Mouse (Mus musculus) macrophage (primary cell): Measurements from ENCODE around the gene Lrrc28. TPM values are rescaled to one million over a fixed set of nuclear protein-coding genes. Genes with fewer than 3 reads are reported as not detected.

Experiments used
- H3K27ac ChIP-seq: fragments of 350-480 bp; formaldehyde crosslinking; 2 replicates; pipeline ENCODE4 v1.9.0; 2021
- H3K36me3 ChIP-seq: fragments of 350-480 bp; formaldehyde crosslinking; 2 replicates; pipeline ENCODE4 v1.9.0; 2021; ENCODE audit errors: inconsistent target
- H3K4me3 ChIP-seq: fragments of 350-480 bp; formaldehyde crosslinking; 2 replicates; pipeline ENCODE4 v1.9.0; 2021; ENCODE audit errors: inconsistent target
- H3K79me2 ChIP-seq: fragments of 350-480 bp; formaldehyde crosslinking; 2 replicates; pipeline ENCODE4 v1.9.0; 2021; ENCODE audit errors: inconsistent target
- WGBS: methylation state at CpG from one replicate; pipeline ENCODE4 v1.1.7; 2026; ENCODE audit warnings: inconsistent platforms; ENCODE audit not compliant: missing documents; 5-methylcytosine and 5-hydroxymethylcytosine counted together
- polyA plus RNA-seq: library from polyadenylated mRNA; stranded (reverse); fragments of 250-400 nt; gene quantifications from 3 replicates; pipeline ENCODE4 v1.2.4, GENCODE M21; 2018; ENCODE audit warnings: inconsistent platforms

Gene Lrrc28
- polyA plus RNA-seq, 1 experiment from 2014 or later: 5.5 TPM

- WGBS: 93% methylated on average over 5 of the region's 5 CpGs
These were observed 17.4 kb upstream of the Lrrc28 start for GRCm38 (mm10) chr7:67662424-67662823.

GRCm38 (mm10) chr7:67658110-67658509, 13.0 kb upstream of the Lrrc28 start:
- Histone ChIP-seq H3K27ac (no peak overlapping the region), H3K4me3 (no peak overlapping the region), H3K36me3 (no peaks in the 10 kb centered on the region), H3K79me2 (no peaks in the 10 kb centered on the region)
- 87% methylated on average over 4 of the region's 4 CpGs for WGBS

More at GRCm38 (mm10) chr7:67662424-67662823, 17.4 kb upstream of the Lrrc28 start:
- no peaks in the 10 kb centered on the region for H3K36me3 ChIP-seq
- H3K27ac ChIP-seq: no peak overlapping the region
- no peak overlapping the region for H3K4me3 ChIP-seq
- no peaks in the 10 kb centered on the region for H3K79me2 ChIP-seq

DNA sequence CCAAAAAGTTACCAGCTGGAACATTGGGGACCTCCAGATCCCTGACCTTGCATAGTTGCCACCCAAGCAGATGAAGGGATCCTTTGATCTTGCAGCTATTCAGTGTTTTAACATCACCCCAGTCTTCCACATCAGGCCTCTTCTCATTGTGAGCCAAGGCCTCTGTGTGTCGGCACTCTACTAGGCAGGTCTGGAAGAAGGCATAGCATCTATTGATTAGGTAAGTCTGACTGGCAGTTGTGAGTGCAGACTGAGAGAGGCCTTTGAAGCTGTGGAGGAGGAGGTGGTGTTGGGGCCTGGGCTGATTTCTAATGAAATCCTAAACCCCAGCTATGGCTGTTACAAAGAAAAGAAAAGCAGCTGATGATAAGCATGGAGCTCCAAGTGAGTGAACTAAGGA, 10.1 kb upstream of the Lrrc28 start:
- Histone ChIP-seq H3K27ac (no peak overlapping the region), H3K4me3 (no peak overlapping the region), H3K79me2 (no peaks in the 10 kb centered on the region), H3K36me3 (no peaks in the 10 kb centered on the region)
- WGBS: 100% methylated on average over 1 of the region's 1 CpGs

- Histone ChIP-seq H3K36me3 (no peaks in the 10 kb centered on the region), H3K27ac (no peak overlapping the region), H3K79me2 (no peaks in the 10 kb centered on the region), H3K4me3 (no peak overlapping the region)
- WGBS: 60% methylated on average over 7 of the region's 7 CpGs
These were observed 9.6 kb upstream of the Lrrc28 start for GRCm38 (mm10) chr7:67654668-67655067.

GRCm38 (mm10) chr7:67652211-67652610, 7.1 kb upstream of the Lrrc28 start:
- H3K27ac ChIP-seq: no peak overlapping the region
- no peaks in the 10 kb centered on the region for H3K36me3 ChIP-seq
- 75% methylated on average over 4 of the region's 5 CpGs for WGBS
- no peaks in the 10 kb centered on the region for H3K79me2 ChIP-seq
- H3K4me3 ChIP-seq: no peak overlapping the region

- Histone ChIP-seq H3K4me3 (no peak overlapping the region), H3K36me3 (no peaks in the 10 kb centered on the region), H3K79me2 (no peaks in the 10 kb centered on the region), H3K27ac (no peak overlapping the region)
- 95% methylated on average over 3 of the region's 4 CpGs for WGBS
These were observed 3.3 kb upstream of the Lrrc28 start for GRCm38 (mm10) chr7:67648376-67648775.

- no peak within 1 kb of the TSS for H3K27ac ChIP-seq
- H3K79me2 ChIP-seq: no peaks in the 10 kb centered on the region
- H3K4me3 ChIP-seq: 0 out of 2 replicates have a peak within 1 kb of the TSS, but pooled peaks have one; percentile 97
- no peaks in the 10 kb centered on the region for H3K36me3 ChIP-seq
- 92% methylated on average over 5 of the region's 5 CpGs for WGBS
These were observed 2.2 kb upstream of the Lrrc28 start, which contains the start of gene Ttc23 for GRCm38 (mm10) chr7:67647277-67647676. TSS of gene Ttc23 (plus strand) at chr7:67647410.

DNA sequence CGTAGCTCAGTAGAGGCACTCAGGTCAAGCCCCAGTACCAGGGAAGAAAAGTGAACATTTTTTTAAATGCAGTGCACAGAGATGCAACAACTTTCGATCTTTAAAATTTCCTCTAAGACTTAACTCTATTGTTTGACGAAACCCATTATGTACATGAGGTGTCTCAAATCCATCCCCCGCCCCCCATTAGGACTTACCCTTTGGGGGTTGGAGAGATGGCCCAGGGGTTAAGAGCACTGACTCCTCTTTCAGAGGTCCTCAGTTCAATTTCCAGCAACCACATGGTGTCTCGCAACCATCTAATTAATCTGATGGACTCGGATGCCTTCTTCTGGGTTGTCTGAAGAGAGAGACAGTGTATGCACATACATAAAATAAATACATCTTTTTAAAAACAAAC, 1.1 kb upstream of the Lrrc28 start:
- Histone ChIP-seq H3K4me3 (peak overlapping the region; percentile 97), H3K36me3 (no peaks in the 10 kb centered on the region), H3K79me2 (no peaks in the 10 kb centered on the region), H3K27ac (0 out of 2 replicates have a peak overlapping the region, but pooled peaks have one; percentile 64)
- 34% methylated on average over 6 of the region's 6 CpGs for WGBS

GRCm38 (mm10) chr7:67645681-67646014, 580 bp upstream of the Lrrc28 start:
- under 1% methylated on average over 15 of the region's 15 CpGs for WGBS
- peak overlapping the region; percentile 64 for H3K27ac ChIP-seq
- H3K36me3 ChIP-seq: no peaks in the 10 kb centered on the region
- peak overlapping the region; percentile 97 for H3K4me3 ChIP-seq
- H3K79me2 ChIP-seq: no peaks in the 10 kb centered on the region

DNA sequence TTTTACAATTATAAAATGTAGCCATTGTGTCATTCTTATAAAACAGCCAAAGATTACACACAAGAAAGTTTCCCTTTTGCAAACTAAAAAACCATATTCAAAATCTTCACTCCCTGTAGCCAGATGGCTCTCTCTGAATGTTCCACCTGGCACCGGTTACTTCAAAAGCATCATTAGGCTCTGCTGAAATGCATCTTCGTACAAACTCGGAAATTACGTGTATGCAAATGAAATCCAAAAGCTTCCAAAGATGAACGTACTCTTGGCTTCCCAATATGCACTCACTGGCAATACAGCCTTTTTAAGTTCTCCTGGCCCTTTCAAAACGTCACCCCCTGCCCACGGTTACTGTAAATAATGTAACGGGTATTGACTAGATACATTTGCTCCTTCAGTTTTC, 777 bp downstream of the Lrrc28 start:
- Histone ChIP-seq H3K79me2 (no peaks in the 10 kb centered on the region), H3K4me3 (peak overlapping the region; percentile 97), H3K36me3 (no peaks in the 10 kb centered on the region), H3K27ac (no peak overlapping the region)
- 44% methylated on average over 8 of the region's 8 CpGs for WGBS

- WGBS: 95% methylated on average over 8 of the region's 9 CpGs
- Histone ChIP-seq H3K36me3 (no peaks in the 10 kb centered on the region), H3K79me2 (no peaks in the 10 kb centered on the region), H3K27ac (no peak overlapping the region), H3K4me3 (no peak overlapping the region)
These were observed 2.1 kb downstream of the Lrrc28 start for GRCm38 (mm10) chr7:67642955-67643354.

DNA sequence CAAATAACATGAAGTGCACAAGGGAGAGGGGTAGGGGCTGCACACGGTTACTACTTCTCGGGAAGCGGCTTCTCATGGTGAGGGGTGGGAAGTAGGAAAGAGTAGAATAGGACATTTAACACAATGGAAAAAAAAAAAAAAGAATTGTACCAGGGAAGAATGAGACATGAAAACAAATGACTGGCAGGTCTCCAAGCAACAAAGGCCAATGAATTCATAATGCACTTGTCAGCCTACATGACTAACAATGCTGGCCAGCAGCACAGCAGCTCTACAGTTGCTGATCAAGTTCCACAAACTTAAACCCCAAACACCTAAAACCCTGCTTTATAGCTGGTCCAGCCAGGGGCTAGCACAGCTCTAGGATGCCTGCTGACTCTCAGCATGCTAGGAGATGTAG, 6.1 kb downstream of the Lrrc28 start:
- Histone ChIP-seq H3K27ac (no peak overlapping the region), H3K36me3 (no peaks in the 10 kb centered on the region), H3K4me3 (no peak overlapping the region), H3K79me2 (no peaks in the 10 kb centered on the region)
- 100% methylated on average over 1 of the region's 3 CpGs for WGBS

GRCm38 (mm10) chr7:67636161-67636560, 8.9 kb downstream of the Lrrc28 start:
- Histone ChIP-seq H3K79me2 (no peaks in the 10 kb centered on the region), H3K4me3 (no peak overlapping the region), H3K27ac (no peak overlapping the region), H3K36me3 (no peaks in the 10 kb centered on the region)
- 82% methylated on average over 2 of the region's 2 CpGs for WGBS

DNA sequence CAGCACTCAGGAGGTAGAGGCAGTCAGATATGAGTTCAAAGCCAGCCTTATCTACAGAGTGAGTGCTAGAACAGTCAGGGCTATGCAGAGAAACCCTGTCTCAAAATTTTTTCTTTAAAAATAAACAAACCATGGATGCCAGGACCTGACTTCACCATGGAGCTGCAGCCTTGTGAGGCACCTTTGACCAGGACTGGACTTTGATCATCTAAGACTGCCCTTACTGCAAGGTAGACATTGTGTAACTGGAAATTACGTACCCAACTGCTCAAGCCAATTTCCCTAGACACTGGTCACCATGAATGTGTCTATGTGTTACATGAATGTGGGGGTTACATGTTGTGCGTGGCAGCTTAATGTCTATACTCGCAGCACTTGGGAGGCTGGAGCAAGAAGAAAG, 10.9 kb downstream of the Lrrc28 start:
- Histone ChIP-seq H3K36me3 (no peaks in the 10 kb centered on the region), H3K4me3 (no peak overlapping the region), H3K79me2 (no peaks in the 10 kb centered on the region), H3K27ac (no peak overlapping the region)
- WGBS: 93% methylated on average over 3 of the region's 3 CpGs

DNA sequence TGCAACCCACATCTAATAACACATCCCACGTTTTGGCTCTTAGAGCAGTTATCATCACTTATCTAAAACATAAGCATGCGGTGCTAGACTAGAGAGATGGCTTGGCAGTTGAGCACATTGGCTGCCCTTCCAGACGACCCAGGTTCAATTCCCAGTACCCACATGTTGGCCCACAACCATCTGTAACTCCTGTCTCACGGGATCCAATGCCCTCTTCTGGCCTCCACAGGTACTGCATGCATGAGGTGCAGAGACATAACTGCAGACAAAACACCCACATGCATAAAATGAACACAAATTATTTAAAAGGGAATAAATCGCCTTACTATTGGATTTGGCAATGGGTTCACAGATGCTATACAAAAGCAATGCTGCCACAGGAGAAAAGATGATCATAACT, 12.7 kb downstream of the Lrrc28 start:
- 90% methylated on average over 5 of the region's 5 CpGs for WGBS
- Histone ChIP-seq H3K27ac (no peak overlapping the region), H3K4me3 (no peak overlapping the region), H3K36me3 (no peaks in the 10 kb centered on the region), H3K79me2 (no peaks in the 10 kb centered on the region)

- WGBS: 7% methylated on average over 2 of the region's 2 CpGs
- Histone ChIP-seq H3K4me3 (no peak overlapping the region), H3K27ac (no peak overlapping the region), H3K36me3 (no peaks in the 10 kb centered on the region), H3K79me2 (no peaks in the 10 kb centered on the region)
These were observed 14.3 kb downstream of the Lrrc28 start for GRCm38 (mm10) chr7:67630817-67631216.
